In genomic region chr2:149873346-149873745, GRCm38 (mm10) we compare ENCODE assay signal across 14 mouse cellular contexts. TPM values are rescaled to one million over a fixed set of nuclear protein-coding genes. Genes with fewer than 3 reads are reported as not detected.
DNase-seq lines count a peak whose midpoint lies in the region; ATAC-seq and TF ChIP-seq lines count a peak whose summit lies in the region.
"Had no signal": no experiment of that assay in that cellular context is flagged by ENCODE, and none has a peak within 500 bp of the region (broad histone marks: within the 10 kb centered on the region; RNA-seq: fewer than 3 reads in every experiment).

No protein-coding gene starts in this region.

- WGBS in midbrain, embryonic 15.5 days: 90% methylated on average over 3 of the region's 3 CpGs
- 93% methylated on average over 3 of the region's 3 CpGs for whole genome bisulfite sequencing in hindbrain, embryonic 10.5 days

- DNase-seq in layer of hippocampus, adult 11-12 months (ENCODE audit: low spot score): peak; percentile 76
- DNase-seq in layer of hippocampus, postnatal 10 days (ENCODE audit: low spot score in 2 of 2): no peak
- peak; percentile 91 for DNase-seq in layer of hippocampus, adult 9-11 months
- peak; percentile 86 for DNase-seq in right cerebral cortex, postnatal 25 days
- no peak for DNase-seq in hindbrain, embryonic 10.5 days (ENCODE audit: low spot score)
- no peak for DNase-seq in spleen, postnatal 10 days (ENCODE audit: low spot score in 2 of 2)
- DNase-seq: kidney, adult 8-10 months had no signal

- no peak overlapping the region for H3K9ac ChIP-seq in midbrain, embryonic 15.5 days
- H3K9ac ChIP-seq: heart, embryonic 13.5 days; liver, embryonic 12.5 days had no signal

- no peak for TF ChIP-seq CTCF in embryonic fibroblast, embryonic 13.5 days (IDR thresholded peaks at IDR 0.05; ENCODE audit: borderline replicate concordance, insufficient read depth, low read length)

- TF ChIP-seq POLR2A in embryonic fibroblast, embryonic 13.5 days (IDR thresholded peaks at IDR 0.05; ENCODE audit: low read depth, low read length): no peak

- H3K27me3 ChIP-seq in midbrain, embryonic 15.5 days (replicated peaks): no peaks in the 10 kb centered on the region
- H3K27me3 ChIP-seq in hindbrain, embryonic 10.5 days (ENCODE audit: insufficient read depth, poor library complexity, severe bottlenecking): no peaks in the 10 kb centered on the region
- H3K27me3 ChIP-seq: heart, embryonic 13.5 days; liver, embryonic 12.5 days had no signal

- no peaks in the 10 kb centered on the region for H3K36me3 ChIP-seq in midbrain, embryonic 15.5 days (replicated peaks)
- H3K36me3 ChIP-seq in hindbrain, embryonic 10.5 days: no peaks in the 10 kb centered on the region
- H3K36me3 ChIP-seq: heart, embryonic 13.5 days; liver, embryonic 12.5 days had no signal

- no peaks in the 10 kb centered on the region for H3K9me3 ChIP-seq in midbrain, embryonic 15.5 days
- H3K9me3 ChIP-seq in hindbrain, embryonic 10.5 days: no peaks in the 10 kb centered on the region
- H3K9me3 ChIP-seq: heart, embryonic 13.5 days; liver, embryonic 12.5 days had no signal

- H3K4me3 ChIP-seq in embryonic fibroblast, embryonic 13.5 days (ENCODE audit: insufficient read depth, low read length): no peak overlapping the region
- H3K4me3 ChIP-seq in midbrain, embryonic 15.5 days: no peak overlapping the region
- no peak overlapping the region for H3K4me3 ChIP-seq in hindbrain, embryonic 10.5 days
- H3K4me3 ChIP-seq: heart, embryonic 13.5 days; liver, embryonic 12.5 days had no signal

- H3K4me1 ChIP-seq in embryonic fibroblast, embryonic 13.5 days (ENCODE audit: control insufficient read depth, insufficient read depth, low read length): peaks cover 5% of the 10 kb centered on the region; the same call in 1 of the 2 replicates
- no peaks in the 10 kb centered on the region for H3K4me1 ChIP-seq in midbrain, embryonic 15.5 days
- no peaks in the 10 kb centered on the region for H3K4me1 ChIP-seq in hindbrain, embryonic 10.5 days (replicated peaks)
- H3K4me1 ChIP-seq: liver, embryonic 12.5 days had no signal

- no peak for ATAC-seq in midbrain, embryonic 15.5 days (replicated peaks)
- ATAC-seq: liver, embryonic 12.5 days had no signal

- no peak overlapping the region for H3K4me2 ChIP-seq in midbrain, embryonic 15.5 days
- H3K4me2 ChIP-seq: heart, embryonic 13.5 days; liver, embryonic 12.5 days had no signal

- H3K27ac ChIP-seq in embryonic fibroblast, embryonic 13.5 days (ENCODE audit: insufficient read depth, low read length): peak overlapping the region; percentile 57; the same call in 1 of the 2 replicates
- H3K27ac ChIP-seq in midbrain, embryonic 15.5 days: no peak overlapping the region
- no peak overlapping the region for H3K27ac ChIP-seq in hindbrain, embryonic 10.5 days
- H3K27ac ChIP-seq: heart, embryonic 13.5 days; liver, embryonic 12.5 days had no signal

RNA-seq across cellular contexts. Expression of gene C530025M09Rik, which starts 42.3 kb away (rescaled TPM):
- total RNA-seq in layer of hippocampus, postnatal 10 days (2021): 1 to 10 TPM; 1.3 to 2.4 TPM
- polyA plus RNA-seq in embryonic fibroblast, embryonic 13.5 days (2011; ENCODE audit: insufficient read length, low read depth, missing spikeins): not detected in 2 replicates
- 1.00 and 1.3 TPM in 2 replicates for polyA plus RNA-seq in midbrain, embryonic 15.5 days (2015; fragmentation: Nextera tagmentation; extraction: Ambion mirVana)
- 0.41 TPM in 1 of 2 replicates, not detected in the other for polyA plus RNA-seq in hindbrain, embryonic 10.5 days (2016; fragmentation: Nextera tagmentation; extraction: Ambion mirVana)
- total RNA-seq: CH12.LX; common myeloid progenitor, adult 5-6 weeks; megakaryocyte progenitor cell, adult 5-6 weeks had no signal
- polyA plus RNA-seq: liver, embryonic 12.5 days had no signal

RNA-seq across cellular contexts. Expression of gene Syndig1, which starts 44.3 kb away (rescaled TPM):
- 10 to 100 TPM; 44.2 to 48.2 TPM for total RNA-seq in layer of hippocampus, postnatal 10 days (2021)
- 5.9 and 8.0 TPM in 2 replicates for polyA plus RNA-seq in embryonic fibroblast, embryonic 13.5 days (2011; ENCODE audit: insufficient read length, low read depth, missing spikeins)
- 21.2 and 21.5 TPM in 2 replicates for polyA plus RNA-seq in midbrain, embryonic 15.5 days (2015; fragmentation: Nextera tagmentation; extraction: Ambion mirVana)
- 2.9 and 6.7 TPM in 2 replicates for polyA plus RNA-seq in hindbrain, embryonic 10.5 days (2016; fragmentation: Nextera tagmentation; extraction: Ambion mirVana)
- total RNA-seq: CH12.LX; common myeloid progenitor, adult 5-6 weeks; megakaryocyte progenitor cell, adult 5-6 weeks had no signal

Comparison
In these comparisons a context has a peak if more than half of its experiments do, and no peak if none do; other contexts are left out.
1. DNase-seq: peak in layer of hippocampus, adult 11-12 months (single experiment), layer of hippocampus, adult 9-11 months (single experiment) and right cerebral cortex, postnatal 25 days (single experiment); none in layer of hippocampus, postnatal 10 days (0 of 2), hindbrain, embryonic 10.5 days (single experiment) and spleen, postnatal 10 days (0 of 2).